Mouse (Mus musculus) splenic B cell, adult 2 months (primary cell): ENCODE data around the gene Amz1.

Experiments used
- DNase-seq: peaks from one replicate; pipeline ENCODE4 v3.0.0-alpha.2; 2011; ENCODE audit warnings: low read depth, low spot score
- H3K27me3 ChIP-seq: 2 replicates; pipeline ENCODE4 v1.6.1; 2012; ENCODE audit warnings: mild to moderate bottlenecking, low read length, moderate library complexity, mixed read lengths; ENCODE audit not compliant: control insufficient read depth, poor library complexity, insufficient read depth, severe bottlenecking
- H3K36me3 ChIP-seq: 2 replicates; pipeline ENCODE4 v1.6.1; 2012; ENCODE audit warnings: mild to moderate bottlenecking, low read length, moderate library complexity, mixed read lengths; ENCODE audit not compliant: control insufficient read depth, poor library complexity, insufficient read depth, severe bottlenecking

Gene Amz1

DNA sequence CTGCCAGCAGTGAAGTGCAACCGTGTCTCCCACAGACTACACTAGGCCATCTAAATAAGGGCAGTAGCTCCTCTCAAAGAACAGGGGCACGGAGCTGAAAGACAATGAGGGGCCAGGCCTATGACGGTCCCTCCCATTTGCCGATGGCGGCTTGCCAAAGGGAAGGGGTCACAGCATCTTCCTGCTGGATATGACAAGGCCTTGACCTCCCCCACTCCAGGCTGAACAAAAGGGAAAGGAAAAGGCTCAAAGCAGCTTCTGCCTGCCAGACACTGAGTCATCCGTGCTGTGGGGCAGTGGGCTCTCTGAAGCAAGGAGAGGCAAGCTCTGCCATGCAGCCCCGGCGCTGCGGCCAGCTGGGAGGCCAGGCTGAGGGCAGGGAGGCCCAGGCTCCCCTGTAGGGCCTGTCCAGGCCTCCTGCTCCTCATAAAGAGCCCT lies 43.8 kb downstream of the Amz1 start:
- H3K27me3 ChIP-seq, result no peaks in the 10 kb centered on the region
- H3K36me3 ChIP-seq, result no peaks in the 10 kb centered on the region
- DNase-seq, result no peak

DNA sequence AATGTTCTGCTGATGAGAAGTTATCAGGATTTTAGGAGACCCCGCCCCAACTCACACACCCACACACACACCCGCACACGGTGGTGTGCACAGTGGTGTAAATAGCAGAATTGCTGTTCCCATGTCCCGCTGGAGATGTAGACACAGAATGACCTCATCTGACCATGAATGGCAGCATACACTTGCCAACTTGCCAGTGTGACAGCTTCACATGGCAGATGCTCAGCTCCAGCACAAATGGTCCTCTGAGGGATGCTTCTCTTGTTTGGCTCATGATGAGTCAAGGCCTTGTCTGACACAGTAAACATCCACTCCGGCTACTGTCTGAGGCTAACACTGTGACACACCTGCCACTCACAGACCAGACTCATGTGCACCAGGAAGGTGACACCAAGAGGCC lies 44.4 kb downstream of the Amz1 start:
- Histone ChIP-seq H3K36me3 (no peaks in the 10 kb centered on the region), H3K27me3 (no peaks in the 10 kb centered on the region)
- no peak for DNase-seq

GRCm38 (mm10) chr5:140771612-140772011 lies 47.7 kb downstream of the Amz1 start:
- H3K27me3 ChIP-seq, result no peaks in the 10 kb centered on the region
- peak; percentile 34 for DNase-seq

GRCm38 (mm10) chr5:140772158-140772557 lies 48.2 kb downstream of the Amz1 start:
- Histone ChIP-seq H3K36me3 (no peaks in the 10 kb centered on the region), H3K27me3 (no peaks in the 10 kb centered on the region)
- no peak for DNase-seq

More at GRCm38 (mm10) chr5:140771612-140772011, 47.7 kb downstream of the Amz1 start:
- no peaks in the 10 kb centered on the region for H3K36me3 ChIP-seq

- Histone ChIP-seq H3K36me3 (no peaks in the 10 kb centered on the region; the same call in 1 of the 2 replicates), H3K27me3 (no peaks in the 10 kb centered on the region)
- no peak for DNase-seq
Measured at GRCm38 (mm10) chr5:140775111-140775510, 51.2 kb downstream of the Amz1 start.

GRCm38 (mm10) chr5:140776968-140777367 lies 53.0 kb downstream of the Amz1 start:
- H3K36me3 ChIP-seq, result no peaks in the 10 kb centered on the region; the same call in 1 of the 2 replicates
- no peaks in the 10 kb centered on the region for H3K27me3 ChIP-seq
- DNase-seq, result no peak

GRCm38 (mm10) chr5:140781122-140781521 lies 57.2 kb downstream of the Amz1 start:
- Histone ChIP-seq H3K36me3 (no peaks in the 10 kb centered on the region; the same call in none of the 2 replicates), H3K27me3 (no peaks in the 10 kb centered on the region)
- no peak for DNase-seq

DNA sequence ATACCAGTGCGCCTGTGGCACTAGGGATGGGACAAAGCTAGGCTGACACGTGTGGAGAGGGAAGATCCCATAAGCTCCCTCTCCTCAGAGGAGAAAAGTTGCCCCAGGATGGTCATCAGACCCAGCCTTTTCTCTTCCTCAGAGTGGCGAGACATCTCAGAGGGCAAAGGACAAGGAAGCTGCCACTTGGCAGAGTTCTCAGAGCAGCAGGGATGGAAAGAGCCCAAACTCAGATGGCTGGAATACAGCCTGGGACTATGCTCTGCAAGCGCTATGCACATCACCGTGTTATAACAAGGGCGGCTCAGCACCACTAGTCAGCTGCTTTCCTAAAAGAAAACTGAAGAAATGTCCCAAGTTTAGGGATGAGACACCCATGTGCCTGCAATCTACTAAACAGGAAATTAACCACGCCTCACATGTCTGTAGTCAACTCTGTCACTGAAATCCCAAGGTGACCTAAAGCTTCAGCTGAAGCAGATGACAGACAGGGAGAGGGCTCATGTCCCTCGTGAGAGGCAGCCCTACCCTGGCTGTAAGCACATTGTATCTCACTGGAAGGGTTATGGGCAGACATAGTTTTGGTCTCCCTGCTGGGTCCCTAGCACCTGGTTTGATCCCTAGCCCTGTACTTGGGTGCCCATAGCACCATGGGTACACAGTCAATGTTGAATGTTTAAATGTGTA lies 58.1 kb downstream of the Amz1 start:
- DNase-seq, result no peak
- Histone ChIP-seq H3K27me3 (no peaks in the 10 kb centered on the region), H3K36me3 (no peaks in the 10 kb centered on the region; the same call in none of the 2 replicates)

- Histone ChIP-seq H3K27me3 (no peaks in the 10 kb centered on the region), H3K36me3 (no peaks in the 10 kb centered on the region; the same call in none of the 2 replicates)
- no peak for DNase-seq
Measured at GRCm38 (mm10) chr5:140783577-140783976, 59.6 kb downstream of the Amz1 start.

GRCm38 (mm10) chr5:140784288-140784687 lies 60.4 kb downstream of the Amz1 start:
- Histone ChIP-seq H3K27me3 (no peaks in the 10 kb centered on the region), H3K36me3 (no peaks in the 10 kb centered on the region; the same call in none of the 2 replicates)
- DNase-seq, result no peak

DNA sequence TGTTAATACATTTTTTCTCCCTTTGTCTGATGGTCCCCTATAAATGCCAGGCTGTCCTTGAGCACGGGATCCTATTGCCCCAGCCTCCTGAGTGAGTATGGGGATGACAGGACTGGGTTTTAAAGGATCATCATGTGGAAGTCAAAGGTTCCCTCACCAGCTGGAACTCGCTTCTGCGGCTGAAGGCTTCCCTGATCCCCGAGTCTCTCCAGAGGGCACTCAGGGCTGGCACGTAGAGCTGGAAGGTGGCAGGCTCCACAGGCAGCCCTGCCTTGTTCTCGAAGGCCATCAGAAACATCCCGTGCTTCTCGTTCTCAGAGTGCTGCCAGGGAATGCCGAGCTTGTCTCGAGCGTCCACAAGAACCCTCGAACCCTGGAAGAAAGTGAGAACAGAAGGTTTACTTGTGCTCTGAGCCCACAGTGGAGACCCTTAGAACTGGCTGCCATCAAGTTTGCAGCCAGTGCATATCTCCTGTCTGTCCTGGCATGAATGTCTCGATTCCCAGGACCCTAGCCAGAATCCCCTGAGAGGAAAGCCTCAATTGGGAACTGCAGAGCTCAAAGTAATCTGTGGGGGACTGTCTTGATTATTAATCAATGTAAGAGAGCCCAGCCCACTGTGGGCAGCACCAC lies 61.4 kb downstream of the Amz1 start:
- no peaks in the 10 kb centered on the region for H3K27me3 ChIP-seq
- no peak for DNase-seq
- peaks cover 1% of the 10 kb centered on the region for H3K36me3 ChIP-seq

DNA sequence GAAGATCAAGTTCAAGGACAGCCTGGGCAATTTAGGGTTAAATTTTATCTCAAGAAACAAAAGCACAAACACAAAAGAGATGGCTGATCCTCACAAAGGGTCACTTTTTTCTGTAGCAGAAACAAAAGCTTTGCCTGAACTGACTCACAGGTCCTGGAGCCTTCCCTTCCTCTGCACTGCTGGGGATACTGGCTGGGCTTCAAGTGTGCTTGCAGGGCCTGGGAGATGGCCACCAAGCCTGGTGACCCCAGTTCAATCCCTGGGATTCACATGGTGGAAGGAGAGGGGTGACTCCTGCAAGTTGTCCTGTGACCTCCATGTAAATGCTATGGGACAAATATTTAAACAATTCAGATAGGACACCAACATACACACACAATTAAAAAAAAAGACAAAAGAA lies 65.6 kb downstream of the Amz1 start:
- H3K36me3 ChIP-seq, result 0 out of 2 replicates have a peak, but pooled peaks cover 1% of the 10 kb centered on the region
- DNase-seq, result no peak
- H3K27me3 ChIP-seq, result no peaks in the 10 kb centered on the region

DNA sequence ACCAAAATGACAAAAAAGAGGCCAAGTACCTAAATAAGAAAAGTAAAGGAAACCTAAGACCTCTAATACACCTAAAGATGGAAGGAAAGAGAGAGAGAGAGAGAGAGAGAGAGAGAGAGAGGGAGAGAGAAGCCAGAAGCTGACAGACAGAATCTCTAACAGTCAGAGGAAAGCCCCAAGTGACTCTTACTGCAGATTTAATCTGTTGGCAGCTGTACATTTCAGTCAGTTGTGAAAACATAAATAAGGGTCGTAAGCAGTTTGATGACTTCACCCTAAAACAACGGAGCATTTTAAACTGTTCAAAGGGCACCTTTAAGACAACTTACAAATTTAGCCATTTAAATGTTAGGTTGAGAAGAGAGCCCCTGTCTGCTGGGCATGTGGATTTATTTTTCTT lies 66.5 kb downstream of the Amz1 start:
- no peak for DNase-seq
- Histone ChIP-seq H3K36me3 (0 out of 2 replicates have a peak, but pooled peaks cover 1% of the 10 kb centered on the region), H3K27me3 (no peaks in the 10 kb centered on the region)

DNA sequence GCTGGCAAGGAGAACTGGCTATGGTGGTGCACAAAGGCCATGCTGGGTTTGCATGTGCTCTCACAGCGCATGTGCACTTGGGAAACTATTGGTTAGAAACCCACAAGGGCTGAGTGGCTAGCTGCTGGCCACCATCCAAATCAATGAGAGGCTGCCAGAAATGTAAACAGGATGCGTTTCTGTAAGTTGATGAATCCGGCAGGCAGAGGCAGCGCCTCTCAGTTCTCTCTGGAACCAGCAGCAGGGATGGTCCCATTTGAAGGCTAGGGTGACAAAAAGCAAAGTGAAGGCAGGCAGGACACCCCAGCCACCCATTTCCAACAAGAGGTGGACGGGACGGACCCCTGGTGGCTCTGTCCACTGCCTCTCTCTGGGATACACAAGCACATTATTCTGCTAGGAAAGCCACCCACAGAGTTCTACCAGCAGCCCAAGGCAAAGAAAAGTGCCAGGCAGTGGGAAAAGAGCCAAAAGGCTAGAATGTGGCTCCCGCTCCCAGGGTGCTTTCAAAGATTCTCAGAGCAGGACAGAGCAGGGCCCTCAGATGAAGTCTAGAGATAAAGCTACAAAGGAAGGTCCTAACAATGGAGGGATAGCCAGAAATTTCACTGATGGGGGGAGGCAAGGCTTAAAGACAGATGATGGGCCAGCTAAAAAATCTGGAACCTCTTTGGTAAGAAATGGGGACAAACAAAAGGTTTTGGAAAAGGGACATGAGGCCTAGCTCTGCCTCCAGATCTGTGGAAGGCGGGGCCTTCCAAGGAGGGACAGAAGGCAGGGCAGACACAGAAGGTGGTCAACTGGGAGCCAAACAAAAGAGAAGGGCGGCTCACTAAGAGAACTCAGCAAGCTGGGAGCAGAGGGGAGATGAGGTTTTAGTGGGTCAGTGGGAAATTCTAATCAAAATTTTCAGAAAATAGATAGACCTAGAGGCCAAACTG lies 67.3 kb downstream of the Amz1 start:
- H3K36me3 ChIP-seq, result 0 out of 2 replicates have a peak, but pooled peaks cover 1% of the 10 kb centered on the region
- DNase-seq, result no peak
- no peaks in the 10 kb centered on the region for H3K27me3 ChIP-seq
